Comparison of ENCODE assay signal across 25 mouse cellular contexts in genomic region chr9:22826571-22826990, GRCm38 (mm10).
DNase-seq lines count a peak whose midpoint lies in the region; ATAC-seq lines count a peak whose summit lies in the region.
"Had no signal": no experiment of that assay in that cellular context is flagged by ENCODE, and none has a peak within 500 bp of the region (broad histone marks: within the 10 kb centered on the region; RNA-seq: fewer than 3 reads in every experiment).

No protein-coding gene starts in this region.

- H3K27ac ChIP-seq in forebrain, embryonic 11.5 days (ENCODE audit: low read depth, low read length): no peak overlapping the region
- H3K27ac ChIP-seq in forebrain, embryonic 10.5 days: no peak overlapping the region
- peak overlapping the region; percentile 35; the same call in 1 of the 2 replicates for H3K27ac ChIP-seq in neural tube, embryonic 13.5 days (replicated peaks)
- H3K27ac ChIP-seq in neural tube, embryonic 15.5 days (replicated peaks): no peak overlapping the region
- no peak overlapping the region for H3K27ac ChIP-seq in forebrain, embryonic 16.5 days (ENCODE audit: low read length)
- H3K27ac ChIP-seq in hindbrain, embryonic 10.5 days: no peak overlapping the region
- H3K27ac ChIP-seq: heart, adult 2 months; hindbrain, embryonic 15.5 days; kidney, postnatal 0 days; limb, embryonic 10.5 days; limb, embryonic 15.5 days; liver, embryonic 15.5 days; midbrain, embryonic 10.5 days; stomach, embryonic 15.5 days had no signal

- DNase-seq in forebrain, embryonic 11.5 days (ENCODE audit: low spot score): no peak
- no peak for DNase-seq in forebrain, embryonic 10.5 days (ENCODE audit: extremely low spot score, low spot score)
- DNase-seq in hindbrain, embryonic 10.5 days (ENCODE audit: low spot score): no peak
- DNase-seq: adrenal gland, postnatal 10 days; gastrocnemius, postnatal 36 days; heart, adult 2 months; kidney, postnatal 4 days; layer of hippocampus, postnatal 36 days; lung, embryonic 14.5 days; lung, postnatal 14 days; right cerebral cortex, postnatal 25 days had no signal

- no peaks in the 10 kb centered on the region for H3K27me3 ChIP-seq in forebrain, embryonic 11.5 days (ENCODE audit: control insufficient read depth, insufficient read depth, low read length)
- peaks cover 17% of the 10 kb centered on the region; the same call in 1 of the 2 replicates for H3K27me3 ChIP-seq in forebrain, embryonic 10.5 days (ENCODE audit: poor library complexity, severe bottlenecking)
- H3K27me3 ChIP-seq in neural tube, embryonic 13.5 days: no peaks in the 10 kb centered on the region
- no peaks in the 10 kb centered on the region for H3K27me3 ChIP-seq in neural tube, embryonic 15.5 days (replicated peaks)
- H3K27me3 ChIP-seq in forebrain, embryonic 16.5 days (replicated peaks; ENCODE audit: control insufficient read depth, insufficient read depth, low read length): peaks cover 11% of the 10 kb centered on the region
- H3K27me3 ChIP-seq in hindbrain, embryonic 10.5 days (ENCODE audit: insufficient read depth, poor library complexity, severe bottlenecking): no peaks in the 10 kb centered on the region
- H3K27me3 ChIP-seq: CH12.LX; heart, embryonic 12.5 days; hindbrain, embryonic 15.5 days; limb, embryonic 15.5 days; liver, embryonic 15.5 days; stomach, embryonic 15.5 days had no signal

- 35% methylated on average over 3 of the region's 3 CpGs for WGBS in forebrain, embryonic 11.5 days
- WGBS in forebrain, embryonic 10.5 days: 50% methylated on average over 3 of the region's 3 CpGs
- WGBS in neural tube, embryonic 13.5 days: 35% methylated on average over 3 of the region's 3 CpGs
- WGBS in neural tube, embryonic 15.5 days: 28% methylated on average over 3 of the region's 3 CpGs
- WGBS in forebrain, embryonic 16.5 days: 11% methylated on average over 3 of the region's 3 CpGs
- 76% methylated on average over 3 of the region's 3 CpGs for WGBS in hindbrain, embryonic 10.5 days

- no peaks in the 10 kb centered on the region for H3K9me3 ChIP-seq in forebrain, embryonic 11.5 days (ENCODE audit: control insufficient read depth, low read length)
- no peaks in the 10 kb centered on the region for H3K9me3 ChIP-seq in forebrain, embryonic 10.5 days
- no peaks in the 10 kb centered on the region for H3K9me3 ChIP-seq in neural tube, embryonic 13.5 days
- H3K9me3 ChIP-seq in neural tube, embryonic 15.5 days (replicated peaks): no peaks in the 10 kb centered on the region
- no peaks in the 10 kb centered on the region for H3K9me3 ChIP-seq in forebrain, embryonic 16.5 days (ENCODE audit: control insufficient read depth, low read length)
- H3K9me3 ChIP-seq in hindbrain, embryonic 10.5 days: no peaks in the 10 kb centered on the region
- H3K9me3 ChIP-seq: heart, embryonic 12.5 days; hindbrain, embryonic 15.5 days; limb, embryonic 10.5 days; limb, embryonic 15.5 days; liver, embryonic 15.5 days; midbrain, embryonic 10.5 days; stomach, embryonic 15.5 days had no signal

- no peak overlapping the region for H3K4me3 ChIP-seq in forebrain, embryonic 11.5 days (ENCODE audit: low read depth, low read length)
- no peak overlapping the region for H3K4me3 ChIP-seq in forebrain, embryonic 10.5 days
- H3K4me3 ChIP-seq in neural tube, embryonic 13.5 days: no peak overlapping the region
- no peak overlapping the region for H3K4me3 ChIP-seq in neural tube, embryonic 15.5 days (replicated peaks)
- no peak overlapping the region for H3K4me3 ChIP-seq in forebrain, embryonic 16.5 days (replicated peaks; ENCODE audit: low read length)
- H3K4me3 ChIP-seq in hindbrain, embryonic 10.5 days: no peak overlapping the region
- H3K4me3 ChIP-seq: erythroblast, embryonic 14.5 days; heart, adult 2 months; heart, embryonic 12.5 days; hindbrain, embryonic 15.5 days; limb, embryonic 10.5 days; limb, embryonic 15.5 days; liver, embryonic 15.5 days; midbrain, embryonic 10.5 days; stomach, embryonic 15.5 days had no signal

- H3K4me1 ChIP-seq in forebrain, embryonic 11.5 days (replicated peaks; ENCODE audit: control insufficient read depth, insufficient read depth, low read length): peaks cover 2% of the 10 kb centered on the region; the same call in 1 of the 2 replicates
- H3K4me1 ChIP-seq in forebrain, embryonic 10.5 days: peaks cover 29% of the 10 kb centered on the region
- peaks cover 67% of the 10 kb centered on the region for H3K4me1 ChIP-seq in neural tube, embryonic 13.5 days (replicated peaks)
- peaks cover 42% of the 10 kb centered on the region for H3K4me1 ChIP-seq in neural tube, embryonic 15.5 days
- H3K4me1 ChIP-seq in forebrain, embryonic 16.5 days (replicated peaks; ENCODE audit: control insufficient read depth, insufficient read depth, low read length): peaks cover 22% of the 10 kb centered on the region
- H3K4me1 ChIP-seq in hindbrain, embryonic 10.5 days (replicated peaks): peaks cover 31% of the 10 kb centered on the region
- H3K4me1 ChIP-seq: liver, embryonic 15.5 days; stomach, embryonic 15.5 days had no signal

- no peaks in the 10 kb centered on the region for H3K36me3 ChIP-seq in forebrain, embryonic 11.5 days (ENCODE audit: control insufficient read depth, insufficient read depth, low read length)
- no peaks in the 10 kb centered on the region for H3K36me3 ChIP-seq in forebrain, embryonic 10.5 days (replicated peaks)
- H3K36me3 ChIP-seq in neural tube, embryonic 13.5 days: no peaks in the 10 kb centered on the region
- no peaks in the 10 kb centered on the region for H3K36me3 ChIP-seq in neural tube, embryonic 15.5 days
- no peaks in the 10 kb centered on the region for H3K36me3 ChIP-seq in forebrain, embryonic 16.5 days (ENCODE audit: control insufficient read depth, insufficient read depth)
- H3K36me3 ChIP-seq in hindbrain, embryonic 10.5 days: no peaks in the 10 kb centered on the region
- H3K36me3 ChIP-seq: heart, embryonic 12.5 days; hindbrain, embryonic 15.5 days; limb, embryonic 10.5 days; limb, embryonic 15.5 days; liver, embryonic 15.5 days; midbrain, embryonic 10.5 days; stomach, embryonic 15.5 days had no signal

- ATAC-seq in forebrain, embryonic 11.5 days (replicated peaks; ENCODE audit: low FRiP score): peak; percentile 47; the same call in 1 of the 2 replicates
- ATAC-seq in neural tube, embryonic 13.5 days (ENCODE audit: low read depth): no peak
- ATAC-seq in neural tube, embryonic 15.5 days (ENCODE audit: low FRiP score): no peak
- peak; percentile 84 for ATAC-seq in forebrain, embryonic 16.5 days
- ATAC-seq in activated CD4-positive, CD25-positive, alpha-beta regulatory T cell, adult 4 months: no peak

- H3K9ac ChIP-seq in forebrain, embryonic 11.5 days (ENCODE audit: low read length): no peak overlapping the region
- no peak overlapping the region for H3K9ac ChIP-seq in neural tube, embryonic 13.5 days
- no peak overlapping the region for H3K9ac ChIP-seq in neural tube, embryonic 15.5 days (replicated peaks)
- no peak overlapping the region for H3K9ac ChIP-seq in forebrain, embryonic 16.5 days (replicated peaks; ENCODE audit: low read depth, low read length)
- H3K9ac ChIP-seq: heart, embryonic 12.5 days; hindbrain, embryonic 15.5 days; limb, embryonic 15.5 days; liver, embryonic 15.5 days; lung, embryonic 14.5 days; stomach, embryonic 15.5 days had no signal

- H3K4me2 ChIP-seq in forebrain, embryonic 11.5 days (ENCODE audit: low read depth, low read length, severe bottlenecking): no peak overlapping the region
- H3K4me2 ChIP-seq in neural tube, embryonic 13.5 days: no peak overlapping the region
- no peak overlapping the region for H3K4me2 ChIP-seq in neural tube, embryonic 15.5 days
- no peak overlapping the region for H3K4me2 ChIP-seq in forebrain, embryonic 16.5 days (ENCODE audit: low read length)
- H3K4me2 ChIP-seq: heart, embryonic 12.5 days; hindbrain, embryonic 15.5 days; limb, embryonic 15.5 days; liver, embryonic 15.5 days; lung, embryonic 14.5 days; stomach, embryonic 15.5 days had no signal

Comparison
In these comparisons a context has a peak if more than half of its experiments do, and no peak if none do; other contexts are left out.
1. ATAC-seq: peak in forebrain, embryonic 11.5 days (single experiment) and forebrain, embryonic 16.5 days (single experiment); none in neural tube, embryonic 13.5 days (single experiment), neural tube, embryonic 15.5 days (single experiment) and activated CD4-positive, CD25-positive, alpha-beta regulatory T cell, adult 4 months (single experiment).